Mouse (Mus musculus) thymus, postnatal 4 days (tissue): ENCODE measurements around the gene Klhl5.

Experiments
- DNase-seq: peaks from one replicate; pipeline ENCODE4 v3.0.0; 2021

Klhl5 gene

GRCm38 (mm10) chr5:65106876-65107772 is at the start of gene Klhl5:
Gene Klhl5 (plus strand): TSS chr5:65107539.
- peak; percentile 95 for DNase-seq

DNA sequence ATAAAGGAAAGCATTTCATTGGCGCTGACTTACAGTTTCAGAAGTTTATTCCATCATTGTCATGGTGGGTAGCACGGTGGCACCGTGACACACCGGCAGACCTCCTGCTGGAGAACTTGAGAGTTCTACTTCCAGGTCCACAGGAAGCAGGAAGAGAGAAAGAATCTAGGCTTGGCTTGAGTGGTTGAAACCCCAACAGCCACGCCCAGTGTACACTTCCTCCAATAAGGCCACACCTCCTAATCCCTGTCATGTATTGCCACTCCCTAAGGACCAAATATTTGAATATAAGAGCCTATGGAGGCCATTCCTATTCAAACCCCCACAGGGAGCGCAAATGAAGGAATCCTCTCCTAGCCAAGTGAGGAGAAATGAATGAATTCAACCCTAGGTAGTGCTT is 49.7 kb upstream of the Klhl5 start:
- no peak for DNase-seq

DNA sequence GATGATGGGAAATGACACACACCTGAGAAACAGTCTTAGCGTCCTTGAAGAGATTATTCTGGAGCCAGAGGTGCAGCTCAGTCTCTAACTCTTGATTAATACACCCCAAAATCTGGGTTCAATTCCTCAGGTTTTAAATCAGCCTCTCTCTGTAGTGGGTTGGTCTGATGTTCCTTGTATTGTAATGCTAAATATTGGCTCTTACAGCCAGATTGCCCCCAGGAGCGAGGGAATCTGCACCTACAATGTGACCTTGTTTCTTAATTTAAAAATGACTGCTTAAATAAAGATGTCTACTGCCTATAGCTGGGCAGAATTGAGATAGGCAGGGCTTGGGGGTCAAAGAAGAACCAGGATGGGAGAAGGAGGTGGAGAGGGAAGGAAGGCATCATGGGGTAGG is 47.5 kb upstream of the Klhl5 start:
- no peak for DNase-seq

- DNase-seq = no peak
Measured at GRCm38 (mm10) chr5:65062236-65062635, 45.1 kb upstream of the Klhl5 start.

- no peak for DNase-seq
Measured at GRCm38 (mm10) chr5:65063266-65063665, 44.1 kb upstream of the Klhl5 start.

DNA sequence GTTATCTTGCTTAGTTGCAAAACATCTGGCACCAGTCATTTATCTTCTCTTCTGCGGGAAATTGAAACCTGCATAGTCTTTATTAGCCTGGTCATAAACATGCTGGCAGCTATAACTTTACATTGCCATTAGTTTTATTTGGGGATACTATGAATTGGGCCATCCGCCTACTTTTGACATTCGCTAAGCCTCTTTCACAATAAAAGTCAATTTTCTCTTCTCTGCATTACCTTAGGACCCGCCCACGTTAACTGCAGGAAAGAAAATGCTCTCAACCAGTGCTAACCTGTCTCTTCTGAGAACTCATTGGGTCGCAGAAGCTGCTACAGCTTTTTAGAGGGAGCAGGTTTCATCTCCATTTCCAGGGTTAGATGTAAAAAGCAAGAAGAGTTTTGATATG is 39.2 kb upstream of the Klhl5 start:
- DNase-seq = no peak

DNA sequence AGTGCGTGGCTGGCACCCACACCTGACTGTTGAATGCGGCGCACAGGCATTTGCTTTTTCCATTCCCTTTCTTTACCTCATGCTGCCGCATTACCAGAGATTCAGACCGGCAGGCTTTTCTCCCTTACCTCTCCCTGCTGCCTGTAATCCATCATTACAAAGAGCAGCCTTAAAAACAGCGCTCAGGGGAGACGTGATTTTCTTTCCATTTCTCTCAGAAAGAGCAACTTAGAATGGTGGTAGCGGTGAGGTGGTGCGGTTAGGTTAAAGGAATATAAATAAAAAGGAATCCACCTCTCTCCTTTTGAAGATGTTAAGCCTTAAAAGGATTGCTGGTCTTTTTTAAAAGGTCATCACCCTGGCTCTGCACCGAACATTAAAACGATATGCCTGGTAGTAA is 37.5 kb upstream of the Klhl5 start:
- DNase-seq = no peak

GRCm38 (mm10) chr5:65071689-65072118 is 35.6 kb upstream of the Klhl5 start:
- DNase-seq = no peak

DNA sequence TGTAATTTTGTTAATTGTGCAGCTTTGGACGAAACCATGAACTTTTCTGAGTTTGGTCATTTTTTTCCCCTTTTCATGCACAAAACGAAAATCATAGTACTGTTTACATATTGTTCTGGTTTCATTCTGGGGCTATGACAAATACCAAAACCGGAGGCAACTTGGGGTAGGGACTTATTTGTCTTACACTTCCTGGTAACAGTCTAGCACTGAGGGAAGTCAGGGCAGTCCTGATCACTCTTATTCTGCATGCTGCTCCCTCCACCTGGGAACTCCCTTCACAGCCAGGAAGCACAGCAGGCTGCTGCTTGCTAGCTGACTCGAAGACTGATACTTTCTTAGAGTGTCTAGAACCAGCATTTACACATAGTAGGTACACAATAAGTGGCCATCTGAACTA is 34.1 kb upstream of the Klhl5 start:
- no peak for DNase-seq

- no peak for DNase-seq
Measured at GRCm38 (mm10) chr5:65074693-65075092, 32.6 kb upstream of the Klhl5 start.

- DNase-seq = no peak
Measured at GRCm38 (mm10) chr5:65076087-65076486, 31.3 kb upstream of the Klhl5 start.

- no peak for DNase-seq
Measured at GRCm38 (mm10) chr5:65076748-65077147, 30.6 kb upstream of the Klhl5 start.

GRCm38 (mm10) chr5:65078081-65078480 is 29.3 kb upstream of the Klhl5 start:
- DNase-seq = no peak

GRCm38 (mm10) chr5:65079881-65080280 is 27.5 kb upstream of the Klhl5 start:
- no peak for DNase-seq

- DNase-seq = no peak
Measured at GRCm38 (mm10) chr5:65081836-65082235, 25.5 kb upstream of the Klhl5 start.

GRCm38 (mm10) chr5:65086522-65086921 is 20.8 kb upstream of the Klhl5 start:
- DNase-seq = no peak

- DNase-seq = no peak
Measured at GRCm38 (mm10) chr5:65089707-65090106, 17.6 kb upstream of the Klhl5 start.

DNA sequence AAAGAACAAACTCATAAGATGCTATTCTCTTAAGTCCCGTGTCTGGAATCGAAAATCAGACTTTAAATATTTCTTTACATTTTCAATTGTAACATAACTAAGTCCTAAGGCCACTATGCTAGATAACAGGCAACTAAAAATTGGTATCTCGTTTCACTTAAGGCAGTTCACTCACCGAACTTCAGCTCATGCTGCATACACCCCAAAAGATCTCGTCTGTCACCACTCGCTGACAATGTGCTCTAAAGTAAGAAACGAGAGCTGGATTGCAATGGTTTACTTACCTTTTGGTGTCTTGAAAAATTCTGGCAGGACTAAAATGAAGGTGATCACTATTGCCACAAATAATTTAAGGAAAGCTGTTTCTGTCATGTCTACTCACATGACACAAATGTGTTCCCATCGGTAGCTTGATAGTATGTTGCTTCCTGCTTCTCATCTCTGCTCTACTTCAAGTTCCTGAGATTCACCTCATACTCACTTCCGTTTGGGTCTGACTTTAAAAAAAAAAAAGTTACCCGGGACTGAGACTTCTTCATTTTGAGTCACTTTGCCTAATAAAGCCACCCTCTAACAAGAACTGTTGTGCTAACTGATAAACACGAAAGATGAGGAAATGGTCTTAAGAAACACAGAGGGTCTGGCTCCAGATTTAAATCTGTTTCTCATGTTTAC is 16.0 kb upstream of the Klhl5 start:
- no peak for DNase-seq

- no peak for DNase-seq
Measured at GRCm38 (mm10) chr5:65091921-65092320, 15.4 kb upstream of the Klhl5 start, which contains the start of gene Tmem156. Gene Tmem156 (minus strand): TSS chr5:65092132.

GRCm38 (mm10) chr5:65093769-65094168 is 13.6 kb upstream of the Klhl5 start:
- no peak for DNase-seq

DNA sequence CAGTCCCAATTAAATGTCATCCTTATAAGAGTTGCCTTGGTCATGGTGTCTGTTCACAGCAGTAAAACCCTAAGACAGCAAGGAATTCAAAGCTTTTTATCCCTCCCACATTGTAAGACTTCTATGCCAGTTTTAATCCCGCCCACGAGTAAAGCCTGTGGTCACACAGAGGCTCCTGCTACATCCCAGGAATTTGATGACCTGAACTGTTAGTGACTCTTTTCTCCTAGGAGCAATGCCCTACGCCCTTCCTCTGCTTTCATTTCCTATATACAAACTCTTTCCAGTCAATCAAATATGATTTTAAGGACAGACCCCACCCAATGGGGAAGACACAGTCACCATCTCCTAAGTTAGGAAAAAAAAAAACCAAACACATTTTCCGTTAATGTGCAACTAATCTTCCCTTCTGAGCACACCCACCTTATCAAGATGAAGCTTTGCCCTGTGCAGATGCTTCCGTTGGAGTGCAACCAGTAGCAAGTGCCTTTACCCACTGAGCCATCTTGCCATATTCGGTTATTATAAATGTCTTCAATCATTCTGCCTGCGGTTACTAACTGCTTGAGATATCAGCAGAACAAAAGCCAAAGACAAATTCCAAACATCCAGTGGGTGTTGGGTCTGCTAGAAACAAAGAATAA is 12.3 kb upstream of the Klhl5 start:
- no peak for DNase-seq

DNA sequence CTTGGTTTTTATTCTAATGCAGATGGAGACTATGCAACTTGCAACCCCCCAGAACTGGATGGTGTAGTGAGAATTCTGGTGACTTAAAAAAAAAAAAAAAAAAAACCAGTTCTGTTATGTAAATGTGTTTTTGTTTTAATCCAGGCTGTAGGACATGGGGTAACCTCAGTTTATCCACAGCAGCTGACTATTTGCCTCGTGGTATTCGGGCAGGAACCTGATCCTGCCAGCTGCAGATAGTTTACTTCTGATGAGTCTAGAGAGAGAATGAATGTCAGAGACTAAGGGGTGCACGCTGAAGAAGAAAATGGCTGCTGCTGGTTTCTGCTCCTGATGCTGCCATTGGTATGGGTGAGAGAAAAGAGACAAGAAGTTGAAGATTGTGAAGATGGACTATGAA is 11.3 kb upstream of the Klhl5 start:
- no peak for DNase-seq

GRCm38 (mm10) chr5:65096805-65097204 is 10.5 kb upstream of the Klhl5 start:
- DNase-seq = no peak

GRCm38 (mm10) chr5:65097457-65097856 is 9.9 kb upstream of the Klhl5 start:
- no peak for DNase-seq
